Mouse (Mus musculus): ENCODE data around the gene Lim2.

Gene Lim2

DNA sequence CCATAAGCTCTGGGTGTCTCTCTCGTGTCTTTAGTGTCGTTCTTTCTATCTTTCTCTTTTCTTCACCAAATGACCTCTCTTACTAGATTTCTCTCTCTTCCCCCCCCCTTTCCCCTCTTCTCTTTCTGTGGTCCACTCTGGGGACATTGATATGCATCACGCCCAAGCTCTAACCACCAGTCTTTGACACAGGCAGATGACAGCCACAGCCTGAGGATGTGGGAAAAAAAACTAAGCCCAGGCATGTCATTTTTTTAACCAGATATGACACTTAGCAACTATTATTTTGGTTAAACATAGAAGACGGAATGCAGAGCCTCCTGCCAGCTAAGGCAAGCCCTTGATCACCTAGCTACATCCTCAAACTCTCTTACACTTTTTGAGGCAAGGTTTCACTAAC lies 11.1 kb downstream of the Lim2 start:
- TF ChIP-seq GATA4 (IDR thresholded peaks at IDR 0.05; ENCODE audit: insufficient replicate concordance, low read length) = no peak

DNA sequence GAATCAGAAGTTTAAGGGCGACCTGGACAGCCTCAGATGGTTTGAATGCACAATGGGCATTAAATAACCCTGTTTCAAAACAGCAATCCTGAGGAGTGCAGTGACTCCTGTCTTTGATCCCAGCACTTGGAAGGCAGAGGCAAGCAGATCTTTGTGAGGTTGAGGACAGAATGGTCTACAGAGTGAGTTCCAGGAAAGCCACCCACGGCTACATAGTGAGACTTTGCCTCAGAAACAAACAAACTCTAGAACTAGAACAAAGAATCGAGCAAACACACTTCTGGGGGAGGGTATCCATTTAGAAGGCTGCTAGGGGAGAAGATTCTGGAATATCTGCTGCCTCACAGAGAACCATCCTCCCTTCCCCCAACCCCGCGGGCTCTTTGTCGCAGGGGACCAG lies 13.0 kb downstream of the Lim2 start, which contains the start of gene Cldnd2:
Gene Cldnd2 (plus strand): TSS at position 301 of the 400 bp plus-strand sequence.
- TF ChIP-seq GATA4 (IDR thresholded peaks at IDR 0.05; ENCODE audit: insufficient replicate concordance, low read length) = no peak

DNA sequence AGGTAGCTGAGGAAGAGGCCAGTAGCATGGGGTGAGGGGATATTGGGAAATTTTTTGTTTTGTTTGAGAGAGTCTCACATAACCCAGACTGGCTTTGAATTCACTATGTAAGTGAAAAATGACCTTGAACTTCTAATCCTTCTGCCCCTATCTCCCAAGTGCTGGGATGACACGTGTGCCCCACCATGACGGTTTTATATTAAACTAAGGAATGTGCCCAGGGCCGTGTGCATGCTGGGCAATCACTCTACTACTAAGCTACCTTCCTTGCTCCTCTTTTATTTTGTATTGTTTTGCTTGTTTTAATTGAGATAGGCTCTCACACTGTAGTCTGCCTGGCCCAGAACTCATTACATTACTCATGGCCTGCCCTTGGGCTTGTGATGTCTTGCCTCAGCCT lies 13.6 kb downstream of the Lim2 start:
- no peak for TF ChIP-seq GATA4 (IDR thresholded peaks at IDR 0.05; ENCODE audit: insufficient replicate concordance, low read length)

DNA sequence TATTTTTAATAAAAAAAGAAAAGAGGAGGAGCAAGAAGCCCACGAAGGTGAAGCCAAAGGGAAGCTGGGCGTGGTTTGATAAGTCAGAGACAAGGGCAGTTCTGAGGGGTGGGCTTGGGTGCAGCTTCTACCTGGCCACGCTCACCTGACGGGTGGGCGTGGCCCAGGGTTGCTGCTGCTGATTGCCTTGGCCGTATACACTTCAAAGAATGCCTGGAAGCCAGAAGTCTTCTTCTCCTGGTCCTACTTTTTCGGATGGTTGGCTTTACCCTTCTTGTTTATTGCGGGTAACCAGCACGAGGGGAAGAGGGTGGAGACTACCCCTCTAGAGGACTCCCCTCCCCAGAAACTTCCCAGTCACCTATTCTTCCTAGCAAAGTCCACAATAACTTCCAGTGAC lies 15.2 kb downstream of the Lim2 start:
- no peak for TF ChIP-seq GATA4 (IDR thresholded peaks at IDR 0.05; ENCODE audit: insufficient replicate concordance, low read length)

DNA sequence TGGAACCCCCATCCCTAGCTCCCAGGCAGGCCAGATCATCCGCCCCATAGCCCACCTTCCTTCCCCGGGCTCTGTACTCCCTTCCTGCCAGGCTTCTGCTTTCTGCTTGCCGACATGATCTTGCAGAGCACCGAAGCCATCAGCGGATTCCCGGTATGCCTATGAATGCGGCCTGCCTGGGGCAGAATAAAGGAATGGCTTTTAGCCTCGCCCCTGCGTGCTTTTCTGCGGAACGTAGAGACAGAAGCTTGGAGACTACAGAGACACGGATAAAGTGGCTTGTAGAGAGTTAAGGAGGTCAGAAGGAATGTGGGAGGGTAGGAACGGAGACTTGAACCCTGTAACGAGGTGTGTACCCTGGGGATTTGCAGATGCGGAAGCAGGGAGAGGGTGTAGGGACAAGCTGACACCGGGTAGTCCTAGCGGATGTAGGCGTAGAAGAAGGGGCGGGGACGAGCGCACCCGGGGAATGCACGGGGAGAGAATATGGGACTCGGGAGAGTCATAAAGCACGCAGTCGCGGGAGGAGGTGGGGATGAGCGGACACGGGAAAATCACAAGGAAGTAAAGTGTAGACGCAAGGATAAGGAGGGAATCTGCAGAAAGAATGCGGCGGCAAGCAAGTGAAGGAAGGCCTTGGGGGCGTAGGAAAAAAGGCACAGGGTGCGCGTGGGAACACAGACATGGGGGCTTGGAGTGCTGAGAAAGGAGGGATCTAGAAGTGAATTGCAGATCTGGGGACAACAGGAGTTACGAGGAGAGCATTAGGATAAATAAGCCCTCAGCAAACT lies 15.9 kb downstream of the Lim2 start:
- no peak for TF ChIP-seq GATA4 (IDR thresholded peaks at IDR 0.05; ENCODE audit: insufficient replicate concordance, low read length)

DNA sequence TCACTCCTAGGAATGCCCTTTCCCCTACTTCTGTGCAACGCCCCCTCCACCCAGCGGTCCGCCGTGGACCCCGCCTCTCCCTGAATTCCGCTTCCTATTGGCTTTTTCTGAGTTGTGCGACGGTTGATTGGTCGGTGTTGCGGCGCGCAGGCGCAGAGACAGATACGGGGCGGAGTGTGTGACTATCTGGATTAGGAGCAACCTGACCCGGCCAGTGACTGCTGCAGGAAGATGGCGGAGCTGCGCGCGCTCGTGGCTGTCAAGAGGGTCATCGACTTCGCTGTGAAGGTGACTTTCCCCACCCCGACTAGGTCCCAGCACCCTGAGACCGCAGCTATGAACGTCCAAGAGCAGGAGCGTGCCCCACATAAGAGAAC lies 16.4 kb downstream of the Lim2 start, which contains the start of the genes Etfb and Gm45233:
Gene Etfb (plus strand): TSS at position 167 of the 377 bp plus-strand sequence.
Gene Gm45233 (plus strand): TSS at position 212 of the 377 bp plus-strand sequence.
- TF ChIP-seq GATA4 (IDR thresholded peaks at IDR 0.05; ENCODE audit: insufficient replicate concordance, low read length) = peak; percentile 90; the same call in 1 of the 2 replicates

DNA sequence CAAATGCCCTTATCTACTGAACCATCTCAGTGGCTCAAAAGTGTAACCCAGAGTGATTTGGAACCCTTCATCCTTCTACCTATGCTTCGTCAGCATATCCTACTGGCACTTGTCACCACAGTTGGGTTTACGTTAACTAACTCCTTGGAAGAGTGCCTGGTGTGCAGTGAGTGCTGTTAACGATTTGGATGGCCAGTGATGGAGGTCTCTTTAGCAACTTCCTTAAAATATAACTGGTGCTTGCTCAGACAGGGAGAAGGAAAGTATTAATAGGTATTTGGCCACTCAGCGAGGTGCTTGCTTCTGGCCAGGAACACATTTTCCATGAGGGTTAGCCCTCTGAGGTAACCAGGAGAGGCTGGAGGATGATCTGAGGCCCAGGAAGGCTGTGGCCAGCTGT lies 20.3 kb downstream of the Lim2 start:
- no peak for TF ChIP-seq GATA4 (IDR thresholded peaks at IDR 0.05; ENCODE audit: insufficient replicate concordance, low read length)

DNA sequence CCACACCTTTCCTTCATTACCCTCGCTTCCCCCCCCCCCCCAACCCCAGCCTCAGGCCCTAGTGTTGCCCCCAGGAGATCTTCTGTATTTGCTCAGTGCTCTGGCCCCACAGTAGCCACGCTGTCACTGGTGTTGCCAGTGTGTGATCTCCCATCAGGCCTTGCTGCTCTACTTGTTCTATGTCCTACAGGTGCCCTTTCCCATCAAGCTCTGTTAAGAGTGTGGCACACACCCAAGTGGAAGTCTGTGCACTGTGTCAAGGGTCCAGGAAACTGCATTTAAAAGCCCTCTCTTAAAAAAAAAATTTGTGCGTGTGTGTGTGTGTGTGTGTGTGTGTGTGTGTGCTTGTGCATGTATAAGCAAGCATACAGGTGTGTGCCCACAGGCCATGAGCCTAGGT lies 20.8 kb downstream of the Lim2 start:
- no peak for TF ChIP-seq GATA4 (IDR thresholded peaks at IDR 0.05; ENCODE audit: insufficient replicate concordance, low read length)

DNA sequence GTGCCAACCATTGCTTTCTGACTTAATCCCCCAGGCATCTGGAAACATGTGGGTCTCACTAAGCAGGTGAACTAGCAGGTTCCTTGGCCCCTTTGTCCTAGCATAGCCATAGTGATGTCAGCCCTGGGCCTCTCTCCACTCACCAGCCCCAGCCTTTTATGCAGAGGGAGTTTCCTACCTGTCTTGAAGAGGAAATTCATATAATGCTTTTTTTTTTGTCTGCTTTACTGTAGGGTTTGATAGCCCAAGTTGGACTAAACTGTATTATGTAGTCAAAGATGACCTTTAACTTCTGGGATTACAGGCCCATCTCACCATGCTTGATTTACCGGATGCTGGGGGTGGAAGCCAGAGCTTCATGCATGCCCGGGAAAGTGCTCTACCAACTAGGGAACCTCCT lies 22.3 kb downstream of the Lim2 start:
- TF ChIP-seq GATA4 (IDR thresholded peaks at IDR 0.05; ENCODE audit: insufficient replicate concordance, low read length) = no peak

DNA sequence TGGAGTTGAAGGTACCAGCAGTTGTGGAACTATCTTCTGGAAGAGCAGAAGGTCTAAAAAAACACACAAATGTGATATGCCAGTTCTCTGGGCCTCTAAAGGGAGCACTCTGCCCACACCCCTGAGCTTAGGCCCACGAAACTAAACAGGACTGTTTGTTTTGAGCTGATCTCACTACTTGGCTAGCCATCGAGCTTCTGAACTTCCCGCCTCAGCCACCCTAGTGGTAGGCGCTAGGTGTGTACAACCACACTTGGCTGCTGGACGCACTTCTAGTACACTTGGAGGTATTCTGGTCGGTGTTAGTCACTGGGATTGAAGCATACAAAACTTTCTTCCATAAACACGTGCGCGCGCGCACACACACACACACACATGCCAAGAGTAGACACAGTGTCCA lies 24.3 kb downstream of the Lim2 start:
- TF ChIP-seq GATA4 (IDR thresholded peaks at IDR 0.05; ENCODE audit: insufficient replicate concordance, low read length) = no peak

DNA sequence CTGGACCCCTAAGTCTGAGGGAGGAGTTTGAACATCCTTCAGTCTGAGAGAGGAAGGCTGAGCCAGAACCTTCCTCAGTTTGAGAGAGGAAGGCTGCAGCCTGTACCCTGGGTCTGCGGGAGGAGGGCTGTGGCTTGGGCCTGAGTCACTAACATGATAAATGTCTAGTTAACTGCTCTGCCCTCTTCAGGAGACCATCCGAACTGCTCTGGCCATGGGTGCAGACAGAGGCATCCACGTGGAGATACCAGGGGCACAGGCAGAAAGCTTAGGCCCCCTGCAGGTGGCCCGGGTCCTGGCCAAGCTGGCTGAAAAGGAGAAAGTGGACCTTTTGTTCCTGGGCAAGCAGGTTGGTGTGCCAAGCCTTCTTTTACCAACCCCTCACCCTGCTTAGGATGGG lies 25.1 kb downstream of the Lim2 start:
- TF ChIP-seq GATA4 (IDR thresholded peaks at IDR 0.05; ENCODE audit: insufficient replicate concordance, low read length) = no peak

DNA sequence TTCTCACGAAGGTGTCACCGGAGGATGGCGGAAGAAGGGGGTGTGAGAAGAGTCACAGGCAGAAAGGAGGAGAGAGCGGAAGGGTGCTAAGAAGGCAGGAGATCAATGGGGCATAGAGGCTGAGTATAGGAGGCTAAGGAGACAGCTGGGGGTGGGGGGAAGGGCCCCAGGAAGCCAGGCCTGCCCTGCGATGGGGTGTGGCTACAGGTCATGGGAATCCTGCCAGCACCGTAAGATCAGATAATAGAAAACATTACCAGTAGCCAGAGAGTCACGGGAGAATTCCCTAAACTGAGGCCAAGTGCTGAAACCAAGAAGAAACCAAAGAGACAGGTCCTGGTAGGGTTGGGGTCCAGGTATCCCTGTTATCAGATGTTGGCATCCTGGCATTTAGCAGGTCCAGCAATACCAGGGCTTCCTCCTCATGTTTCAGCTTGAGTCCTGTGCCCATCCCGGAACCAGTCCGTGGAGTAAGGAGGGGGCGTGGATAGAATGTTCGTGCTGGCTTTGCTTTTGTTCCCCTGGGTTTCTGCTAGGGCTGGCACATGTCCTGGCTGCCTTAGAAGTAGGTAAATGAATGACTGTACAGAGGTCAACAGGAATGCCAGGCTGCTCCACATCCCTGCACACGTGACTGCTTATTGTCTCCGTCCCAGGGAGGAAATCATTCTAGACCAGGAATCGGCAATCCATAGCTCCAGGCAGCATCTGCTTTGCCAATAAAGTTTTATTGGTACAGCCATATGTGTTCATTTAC lies 26.3 kb downstream of the Lim2 start:
- TF ChIP-seq GATA4 (IDR thresholded peaks at IDR 0.05; ENCODE audit: insufficient replicate concordance, low read length) = no peak

DNA sequence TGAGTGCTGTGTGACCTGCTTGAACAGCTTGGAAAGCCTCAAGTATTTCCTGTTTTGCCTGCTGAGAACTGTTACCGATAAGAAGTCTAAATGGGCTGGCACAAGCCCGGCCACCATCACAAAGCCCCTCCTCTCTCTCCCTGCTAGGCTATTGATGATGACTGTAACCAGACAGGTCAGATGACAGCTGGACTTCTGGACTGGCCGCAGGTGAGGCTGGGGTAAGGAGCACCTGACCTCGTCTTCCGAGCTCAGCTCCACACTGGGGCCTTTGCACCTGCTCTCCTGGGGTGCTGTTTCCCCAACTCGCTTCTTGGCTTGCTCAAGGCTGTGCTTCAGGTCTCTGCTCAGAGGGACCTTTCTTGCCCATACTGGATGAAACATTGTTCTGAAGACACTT lies 26.9 kb downstream of the Lim2 start:
- TF ChIP-seq GATA4 (IDR thresholded peaks at IDR 0.05; ENCODE audit: insufficient replicate concordance, low read length) = no peak

DNA sequence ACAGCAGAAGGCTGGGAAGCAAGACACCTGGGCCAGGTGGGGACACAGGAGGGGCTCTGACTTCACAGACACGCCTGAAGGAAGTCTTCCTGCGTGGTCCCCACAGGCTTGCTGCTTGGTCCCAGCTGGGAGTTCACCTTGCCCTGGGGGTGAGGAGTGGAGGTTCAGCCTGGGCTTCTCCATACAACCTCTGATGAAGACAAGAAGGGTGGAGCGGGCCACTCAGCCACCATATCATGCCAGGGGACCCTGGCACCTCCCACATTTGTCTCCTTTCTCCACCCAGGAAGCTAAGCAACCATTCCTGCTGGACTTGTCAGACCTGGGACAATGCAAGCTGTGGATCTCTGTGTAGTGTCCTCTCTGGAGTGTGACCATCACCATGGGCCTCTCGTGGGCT lies 35.4 kb downstream of the Lim2 start, which contains the start of gene Vsig10l:
Gene Vsig10l (plus strand): TSS at position 301 of the 400 bp plus-strand sequence.
- no peak for TF ChIP-seq GATA4 (IDR thresholded peaks at IDR 0.05; ENCODE audit: insufficient replicate concordance, low read length)

DNA sequence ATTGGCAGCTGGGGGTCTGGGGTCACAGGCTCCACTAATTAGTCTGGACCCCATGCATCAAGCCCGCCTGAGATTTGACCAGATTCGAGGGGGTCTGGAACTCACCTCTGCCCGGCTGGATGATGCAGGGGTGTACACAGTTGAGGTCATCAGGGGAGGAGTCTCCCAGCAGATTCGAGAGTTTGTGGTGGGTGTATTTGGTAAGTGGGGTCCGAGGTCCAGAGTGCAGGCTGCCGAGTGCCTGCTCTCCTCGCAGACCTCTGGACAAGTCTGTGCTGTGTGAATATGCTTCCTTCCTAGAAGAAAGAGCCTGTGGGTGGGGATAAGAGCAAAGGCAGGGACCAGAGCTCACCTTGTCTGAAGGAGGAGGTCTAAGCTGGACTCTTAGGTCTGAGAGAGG lies 36.5 kb downstream of the Lim2 start:
- no peak for TF ChIP-seq GATA4 (IDR thresholded peaks at IDR 0.05; ENCODE audit: insufficient replicate concordance, low read length)

DNA sequence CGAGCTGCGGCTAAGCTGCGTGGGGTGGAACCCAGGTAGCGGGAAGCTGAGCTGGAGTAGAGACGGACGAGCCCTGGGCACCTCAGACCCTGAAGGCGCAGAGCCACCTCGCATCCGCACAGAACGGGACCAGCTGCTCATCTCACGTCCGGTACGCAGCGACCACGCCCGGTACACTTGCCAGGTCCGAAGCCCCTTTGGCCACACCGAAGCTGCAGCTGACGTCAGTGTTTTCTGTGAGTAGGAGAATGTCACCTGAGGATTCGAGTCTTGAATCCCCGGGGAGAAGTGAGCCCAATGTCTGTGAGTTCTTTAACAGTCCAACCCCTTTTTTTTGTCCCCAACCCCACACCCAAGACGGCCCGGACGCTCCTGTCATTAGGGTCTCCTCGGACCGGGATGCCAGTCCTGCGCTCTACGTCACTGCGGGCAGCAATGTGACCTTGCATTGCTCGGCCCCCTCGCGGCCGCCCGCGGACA lies 37.4 kb downstream of the Lim2 start:
- TF ChIP-seq GATA4 (IDR thresholded peaks at IDR 0.05; ENCODE audit: insufficient replicate concordance, low read length) = no peak
